Mouse (Mus musculus) lung, embryonic 14.5 days (tissue): ENCODE data around the gene Mbnl1. TPM values are rescaled to one million over a fixed set of nuclear protein-coding genes. Genes with fewer than 3 reads are reported as not detected.

Experiments
- ATAC-seq: fragments of 200-750 bp; cut with Nextera tagmentation; 2 replicates; pipeline ENCODE4 v1.8.0; 2017; ENCODE audit warnings: mild to moderate bottlenecking, moderate TSS enrichment, moderate library complexity; ENCODE audit not compliant: insufficient read depth
- DNase-seq: peaks from one replicate; pipeline ENCODE4 v3.0.0-alpha.2; 2015
- H3K27ac ChIP-seq: fragments of 300-500 bp; sonication (generic); 2 replicates; pipeline ENCODE4 v1.5.1; 2014; ENCODE audit warnings: low read depth, mild to moderate bottlenecking, moderate library complexity
- H3K27me3 ChIP-seq: fragments of 300-500 bp; sonication (generic); 2 replicates; pipeline ENCODE4 v1.6.1; 2014; ENCODE audit warnings: low read length, control low read depth; ENCODE audit not compliant: insufficient read depth
- H3K36me3 ChIP-seq: fragments of 300-500 bp; sonication (generic); 2 replicates; pipeline ENCODE4 v1.6.1; 2014; ENCODE audit warnings: control low read depth; ENCODE audit not compliant: insufficient read depth
- H3K4me1 ChIP-seq: fragments of 300-500 bp; sonication (generic); 2 replicates; pipeline ENCODE4 v1.6.1; 2014; ENCODE audit warnings: antibody characterized with exemption, control low read depth; ENCODE audit not compliant: insufficient read depth
- H3K4me2 ChIP-seq: fragments of 300-500 bp; sonication (generic); 2 replicates; pipeline ENCODE4 v1.6.1; 2014; ENCODE audit warnings: mild to moderate bottlenecking
- H3K4me3 ChIP-seq: fragments of 300-500 bp; sonication (generic); 2 replicates; pipeline ENCODE4 v1.5.1; 2014; ENCODE audit warnings: low read depth, low read length
- H3K9ac ChIP-seq: fragments of 300-500 bp; sonication (generic); 2 replicates; pipeline ENCODE4 v1.6.1; 2014
- H3K9me3 ChIP-seq: fragments of 300-500 bp; sonication (generic); 2 replicates; pipeline ENCODE4 v1.6.1; 2016; ENCODE audit warnings: low read depth, low read length, control low read depth
- CTCF ChIP-seq: IDR thresholded peaks from 2 replicates; pipeline ENCODE4 v1.5.1; 2016; ENCODE audit warnings: antibody characterized with exemption, low read depth
- WGBS: fragments of 180-500 bp; shearing (Covaris S2); extraction: QIAGEN DNeasy Blood & Tissue Kit; methylation state at CpG from one replicate; pipeline ENCODE4 v1.1.7; 2014; 5-methylcytosine and 5-hydroxymethylcytosine counted together
- polyA plus RNA-seq: library from polyadenylated mRNA; unstranded; fragments of >200 nt; fragmentation: Nextera tagmentation; extraction: Ambion mirVana; gene quantifications from 2 replicates; pipeline ENCODE4 v1.2.1, GENCODE M21; 2014

Mbnl1 gene
- polyA plus RNA-seq, 1 experiment from 2014 or later: 201 TPM

DNA sequence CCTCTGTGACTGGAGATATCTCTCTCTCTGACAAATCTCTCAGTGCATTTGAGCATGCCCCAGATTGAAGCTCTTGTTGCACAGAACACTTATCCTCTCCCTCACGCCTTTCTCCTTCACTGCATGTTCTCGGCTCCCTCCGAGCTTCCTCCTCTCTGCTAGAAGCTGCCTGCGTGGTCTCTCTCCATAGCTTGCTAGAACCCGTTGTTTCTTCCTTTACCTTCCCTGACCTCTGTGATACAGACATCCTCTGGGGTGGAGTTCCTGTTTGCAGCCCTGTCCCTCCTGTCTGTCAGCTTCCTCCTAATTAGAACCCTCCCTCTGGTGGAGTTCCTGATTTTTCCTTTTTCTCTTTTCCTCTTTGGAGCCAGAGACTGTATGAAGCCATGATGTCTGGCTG is 108.1 kb downstream of the Mbnl1 start:
- no peak overlapping the region for H3K4me2 ChIP-seq
- H3K9me3 ChIP-seq: no peaks in the 10 kb centered on the region
- DNase-seq (no peak), ATAC-seq (no peak)
- peaks cover 18% of the 10 kb centered on the region for H3K4me1 ChIP-seq
- H3K9ac ChIP-seq: no peak overlapping the region
- no peak overlapping the region for H3K27ac ChIP-seq
- WGBS: 26% methylated on average over 5 of the region's 5 CpGs
- no peak overlapping the region for H3K4me3 ChIP-seq
- no peaks in the 10 kb centered on the region for H3K36me3 ChIP-seq
- H3K27me3 ChIP-seq: no peaks in the 10 kb centered on the region
- no peak for TF ChIP-seq CTCF

GRCm38 (mm10) chr3:60582154-60582553 is 109.5 kb downstream of the Mbnl1 start:
- Histone ChIP-seq H3K27ac (no peak overlapping the region), H3K9me3 (no peaks in the 10 kb centered on the region), H3K4me3 (no peak overlapping the region), H3K27me3 (no peaks in the 10 kb centered on the region), H3K36me3 (no peaks in the 10 kb centered on the region), H3K9ac (no peak overlapping the region), H3K4me2 (no peak overlapping the region), H3K4me1 (peaks cover 8% of the 10 kb centered on the region)
- no peak for DNase-seq
- TF ChIP-seq CTCF: no peak
- ATAC-seq: no peak
- 40% methylated on average over 3 of the region's 3 CpGs for WGBS

- no peak overlapping the region for H3K9ac ChIP-seq
- TF ChIP-seq CTCF: no peak
- H3K9me3 ChIP-seq: no peaks in the 10 kb centered on the region
- peaks cover 8% of the 10 kb centered on the region for H3K4me1 ChIP-seq
- H3K36me3 ChIP-seq: no peaks in the 10 kb centered on the region
- H3K4me3 ChIP-seq: no peak overlapping the region
- H3K4me2 ChIP-seq: no peak overlapping the region
- DNase-seq (no peak), ATAC-seq (no peak)
- 89% methylated on average over 1 of the region's 1 CpGs for WGBS
- H3K27ac ChIP-seq: no peak overlapping the region
- no peaks in the 10 kb centered on the region for H3K27me3 ChIP-seq
These were observed 110.0 kb downstream of the Mbnl1 start for GRCm38 (mm10) chr3:60582620-60583019.

DNA sequence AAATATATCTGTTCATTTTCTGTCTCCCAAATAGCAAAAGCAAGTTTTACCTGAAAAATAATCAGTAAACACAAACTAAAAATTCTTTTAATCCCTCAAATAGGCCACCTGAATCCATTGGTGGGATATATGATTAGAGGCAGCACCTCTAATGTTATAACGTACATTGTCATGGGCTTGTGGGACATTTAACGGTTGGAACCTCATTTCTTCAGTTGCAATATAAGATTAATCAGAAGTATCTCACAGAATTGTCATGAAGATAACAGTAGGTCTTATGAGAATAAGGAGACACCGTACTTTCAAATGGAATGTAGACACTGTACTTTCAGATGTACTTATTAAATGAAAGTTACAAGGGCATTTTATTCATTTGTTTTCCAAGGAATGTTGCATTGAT is 112.1 kb downstream of the Mbnl1 start:
- no peak for TF ChIP-seq CTCF
- H3K4me3 ChIP-seq: no peak overlapping the region
- no peaks in the 10 kb centered on the region for H3K9me3 ChIP-seq
- no peaks in the 10 kb centered on the region for H3K27me3 ChIP-seq
- H3K36me3 ChIP-seq: no peaks in the 10 kb centered on the region
- DNase-seq: no peak
- 90% methylated on average over 3 of the region's 3 CpGs for WGBS
- no peak overlapping the region for H3K27ac ChIP-seq
- no peak for ATAC-seq
- peaks cover 8% of the 10 kb centered on the region for H3K4me1 ChIP-seq
- no peak overlapping the region for H3K4me2 ChIP-seq
- H3K9ac ChIP-seq: no peak overlapping the region

GRCm38 (mm10) chr3:60586046-60586445 is 113.4 kb downstream of the Mbnl1 start:
- no peaks in the 10 kb centered on the region for H3K4me1 ChIP-seq
- no peak overlapping the region for H3K9ac ChIP-seq
- ATAC-seq: no peak
- H3K4me2 ChIP-seq: no peak overlapping the region
- H3K4me3 ChIP-seq: no peak overlapping the region
- 86% methylated on average over 3 of the region's 3 CpGs for WGBS
- H3K27ac ChIP-seq: no peak overlapping the region
- TF ChIP-seq CTCF: no peak; the same call in 1 of the 2 replicates
- DNase-seq: no peak
- H3K27me3 ChIP-seq: no peaks in the 10 kb centered on the region
- no peaks in the 10 kb centered on the region for H3K9me3 ChIP-seq
- no peaks in the 10 kb centered on the region for H3K36me3 ChIP-seq

GRCm38 (mm10) chr3:60587149-60587548 is 114.5 kb downstream of the Mbnl1 start:
- Histone ChIP-seq H3K4me2 (no peak overlapping the region), H3K9me3 (no peaks in the 10 kb centered on the region), H3K4me3 (no peak overlapping the region), H3K36me3 (no peaks in the 10 kb centered on the region), H3K27ac (no peak overlapping the region), H3K4me1 (no peaks in the 10 kb centered on the region), H3K27me3 (no peaks in the 10 kb centered on the region), H3K9ac (no peak overlapping the region)
- WGBS: 74% methylated on average over 4 of the region's 4 CpGs
- ATAC-seq (no peak), DNase-seq (no peak)
- no peak for TF ChIP-seq CTCF

GRCm38 (mm10) chr3:60589361-60589760 is 116.7 kb downstream of the Mbnl1 start:
- Histone ChIP-seq H3K4me2 (no peak overlapping the region), H3K9ac (no peak overlapping the region), H3K27ac (no peak overlapping the region), H3K27me3 (no peaks in the 10 kb centered on the region), H3K4me3 (no peak overlapping the region), H3K36me3 (no peaks in the 10 kb centered on the region), H3K9me3 (no peaks in the 10 kb centered on the region), H3K4me1 (peaks cover 5% of the 10 kb centered on the region)
- WGBS: 38% methylated on average over 3 of the region's 3 CpGs
- ATAC-seq (no peak), DNase-seq (no peak)
- TF ChIP-seq CTCF: no peak

DNA sequence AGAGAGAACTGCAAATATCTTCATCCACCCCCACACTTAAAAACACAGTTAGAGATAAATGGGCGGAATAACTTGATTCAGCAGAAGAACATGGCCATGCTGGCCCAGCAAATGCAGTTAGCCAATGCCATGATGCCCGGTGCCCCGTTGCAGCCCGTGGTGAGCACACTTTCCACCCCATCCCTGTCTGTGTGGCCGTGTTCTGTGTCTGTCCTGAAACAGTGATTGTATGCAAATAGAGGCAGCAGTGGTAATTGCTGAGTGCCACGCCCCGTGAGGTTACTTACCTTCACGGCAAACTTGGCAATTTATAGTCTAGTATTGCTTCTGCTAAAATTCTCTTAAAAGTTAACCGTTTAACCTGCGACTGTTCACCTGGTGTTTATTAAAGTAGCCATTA is 123.0 kb downstream of the Mbnl1 start:
- WGBS: 84% methylated on average over 10 of the region's 10 CpGs
- no peak overlapping the region for H3K4me2 ChIP-seq

More for the DNA sequence above, 123.0 kb downstream of the Mbnl1 start:
- Histone ChIP-seq H3K27me3 (no peaks in the 10 kb centered on the region), H3K27ac (no peak overlapping the region), H3K9ac (no peak overlapping the region), H3K36me3 (peaks cover 13% of the 10 kb centered on the region; the same call in 1 of the 2 replicates), H3K4me1 (peaks cover 8% of the 10 kb centered on the region), H3K4me3 (no peak overlapping the region), H3K9me3 (no peaks in the 10 kb centered on the region)
- no peak for TF ChIP-seq CTCF
- ATAC-seq: no peak
- no peak for DNase-seq
